Mouse (Mus musculus): Measurements from ENCODE around the gene Dhh. TPM values are rescaled to one million over a fixed set of nuclear protein-coding genes. Genes with fewer than 3 reads are reported as not detected.
"Not testable (repeated sequence)": the region's sequence is repeated elsewhere in the genome, so short reads cannot be mapped to it uniquely, and the experiment has no call there.

Gene Dhh
- polyA plus RNA-seq, 1 experiment from 2014 or later, result 1.7 TPM

DNA sequence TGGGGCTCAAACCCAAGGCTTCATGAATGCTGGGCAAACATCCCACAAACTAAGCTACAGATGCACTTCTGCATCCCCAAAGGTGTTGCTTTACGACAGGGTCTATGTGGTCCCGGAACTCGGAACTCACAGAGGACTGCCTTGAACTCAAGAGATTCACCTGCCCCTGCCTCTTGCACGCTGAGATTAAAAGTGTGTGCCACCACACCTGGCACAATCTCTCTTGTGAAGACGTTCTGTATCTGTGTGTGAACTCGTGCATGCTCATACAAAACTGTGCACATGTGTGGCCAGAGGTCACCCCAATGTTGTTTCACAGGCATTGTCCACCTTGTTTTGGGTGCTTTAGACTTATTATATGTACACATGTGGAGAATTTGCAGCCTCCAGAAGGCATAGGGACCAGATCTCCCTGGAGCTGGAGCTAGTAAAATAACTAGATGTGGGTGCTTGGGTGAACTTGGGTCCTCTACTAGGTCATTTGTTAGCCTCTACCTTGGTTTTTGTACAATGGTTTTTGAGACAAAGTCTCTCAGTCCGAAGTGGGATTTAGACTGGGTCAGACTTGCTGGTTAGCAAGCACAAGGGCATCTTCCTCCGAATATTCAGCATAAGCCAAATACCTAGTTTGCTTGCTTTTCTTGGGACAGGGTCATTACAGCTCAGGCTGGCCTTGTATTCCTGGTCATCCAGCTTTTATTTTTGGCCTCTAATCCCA, 31.8 kb upstream of the Dhh start:
- no peak overlapping the region for H3K27ac ChIP-seq (replicated peaks)
- no peak for ATAC-seq (ENCODE audit: insufficient number of reproducible peaks, low FRiP score, low TSS enrichment, low read depth)
- peaks cover 14% of the 10 kb centered on the region; the same call in 1 of the 2 replicates for H3K36me3 ChIP-seq
- H3K27me3 ChIP-seq, result no peaks in the 10 kb centered on the region
- 45% methylated on average over 8 of the region's 8 CpGs for WGBS
- H3K9me3 ChIP-seq (replicated peaks), result no peaks in the 10 kb centered on the region
- peaks cover 19% of the 10 kb centered on the region for H3K4me1 ChIP-seq
- no peak overlapping the region for H3K4me2 ChIP-seq (replicated peaks)
- H3K9ac ChIP-seq, result no peak overlapping the region
- H3K4me3 ChIP-seq (replicated peaks), result no peak overlapping the region

GRCm38 (mm10) chr15:98928598-98929240, 30.4 kb upstream of the Dhh start:
- 9% methylated on average over 13 of the region's 13 CpGs for WGBS
- H3K4me3 ChIP-seq (replicated peaks), result no peak overlapping the region
- H3K27me3 ChIP-seq, result no peaks in the 10 kb centered on the region
- no peak overlapping the region for H3K4me2 ChIP-seq (replicated peaks)
- no peaks in the 10 kb centered on the region for H3K9me3 ChIP-seq (replicated peaks)
- peak overlapping the region; percentile 55; the same call in 1 of the 2 replicates for H3K27ac ChIP-seq (replicated peaks)
- ATAC-seq (ENCODE audit: insufficient number of reproducible peaks, low FRiP score, low TSS enrichment, low read depth), result no peak
- H3K4me1 ChIP-seq, result peaks cover 18% of the 10 kb centered on the region
- H3K9ac ChIP-seq, result no peak overlapping the region
- peaks cover 14% of the 10 kb centered on the region; the same call in 1 of the 2 replicates for H3K36me3 ChIP-seq

DNA sequence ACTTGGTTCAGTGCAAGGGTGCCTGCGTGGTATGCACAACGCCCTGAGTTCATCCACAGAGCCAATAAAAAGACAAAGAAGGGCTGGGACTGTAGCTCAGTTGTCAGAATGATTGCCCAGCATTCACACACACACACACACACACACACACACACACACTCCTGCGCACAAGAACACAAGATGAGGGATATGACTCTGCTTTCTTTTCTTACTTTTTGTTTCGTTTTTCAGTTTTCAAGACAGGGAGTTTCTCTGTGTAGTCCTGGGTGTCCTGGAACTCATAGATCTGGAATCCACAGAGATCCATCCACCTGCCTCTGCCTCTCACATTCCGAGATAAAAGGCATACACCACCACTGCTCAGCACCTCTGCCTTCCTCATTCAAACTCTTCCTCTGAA, 29.2 kb upstream of the Dhh start:
- H3K36me3 ChIP-seq, result peaks cover 14% of the 10 kb centered on the region; the same call in 1 of the 2 replicates
- H3K27me3 ChIP-seq, result no peaks in the 10 kb centered on the region
- H3K4me1 ChIP-seq, result peaks cover 13% of the 10 kb centered on the region
- H3K4me2 ChIP-seq (replicated peaks), result no peak overlapping the region
- 77% methylated on average over 5 of the region's 5 CpGs for WGBS
- H3K9me3 ChIP-seq (replicated peaks), result no peaks in the 10 kb centered on the region
- no peak overlapping the region for H3K27ac ChIP-seq (replicated peaks)
- ATAC-seq (ENCODE audit: insufficient number of reproducible peaks, low FRiP score, low TSS enrichment, low read depth), result no peak
- H3K4me3 ChIP-seq (replicated peaks), result no peak overlapping the region
- H3K9ac ChIP-seq, result no peak overlapping the region

DNA sequence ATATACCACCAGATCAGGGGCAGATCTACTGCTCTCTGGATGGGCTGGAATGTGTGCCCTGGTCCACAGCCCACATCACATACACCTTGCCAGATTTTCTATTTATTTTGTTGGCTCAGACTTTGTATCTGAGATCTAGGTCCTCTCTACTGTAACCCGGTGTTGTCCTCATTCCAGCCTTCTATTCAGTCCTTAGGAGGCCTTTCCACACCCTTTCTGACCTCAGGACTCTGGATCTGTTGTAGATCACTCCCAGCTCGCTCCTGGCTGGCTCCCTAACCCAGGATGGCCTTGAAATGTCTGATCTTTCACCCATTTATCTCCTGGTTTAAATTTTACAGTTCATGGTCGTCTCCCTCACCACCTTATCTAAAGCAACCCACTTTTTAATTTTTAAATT, 26.3 kb upstream of the Dhh start:
- H3K36me3 ChIP-seq, result no peaks in the 10 kb centered on the region
- no peak overlapping the region for H3K9ac ChIP-seq
- no peaks in the 10 kb centered on the region for H3K27me3 ChIP-seq
- WGBS, result 86% methylated on average over 3 of the region's 3 CpGs
- no peak overlapping the region for H3K27ac ChIP-seq (replicated peaks)
- H3K4me3 ChIP-seq (replicated peaks), result no peak overlapping the region
- ATAC-seq (ENCODE audit: insufficient number of reproducible peaks, low FRiP score, low TSS enrichment, low read depth), result no peak
- no peaks in the 10 kb centered on the region for H3K9me3 ChIP-seq (replicated peaks)
- H3K4me1 ChIP-seq, result peaks cover 9% of the 10 kb centered on the region
- no peak overlapping the region for H3K4me2 ChIP-seq (replicated peaks)

DNA sequence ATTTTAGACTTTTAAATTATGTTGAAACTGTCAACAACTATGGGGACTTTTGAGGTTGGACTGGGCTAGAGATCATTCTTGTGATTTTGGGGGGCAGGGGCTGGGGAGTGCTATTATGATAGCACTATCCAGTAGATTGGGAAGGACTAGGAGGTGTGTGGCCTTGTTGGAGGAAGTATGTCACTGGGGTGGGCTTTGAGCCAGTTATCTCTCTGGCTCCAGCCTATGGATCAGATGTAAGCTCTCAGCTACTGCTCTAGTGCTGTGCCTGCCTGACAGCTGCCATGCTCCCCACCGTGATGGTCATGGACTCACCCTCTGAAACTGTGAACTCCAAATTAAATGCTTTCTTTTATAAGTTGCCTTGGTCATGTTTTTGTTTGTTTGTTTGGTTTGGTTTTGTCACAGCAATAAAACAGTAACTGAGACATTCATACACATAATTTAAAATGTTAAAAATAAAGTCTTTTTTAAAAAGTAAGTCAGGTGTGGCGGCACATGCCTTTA, 24.7 kb upstream of the Dhh start:
- Histone ChIP-seq H3K9me3 (replicated peaks) (no peaks in the 10 kb centered on the region), H3K27me3 (no peaks in the 10 kb centered on the region), H3K4me3 (replicated peaks) (no peak overlapping the region), H3K4me1 (peaks cover 7% of the 10 kb centered on the region; the same call in 1 of the 2 replicates), H3K36me3 (no peaks in the 10 kb centered on the region), H3K27ac (replicated peaks) (no peak overlapping the region), H3K4me2 (replicated peaks) (no peak overlapping the region), H3K9ac (no peak overlapping the region)
- no peak for ATAC-seq (ENCODE audit: insufficient number of reproducible peaks, low FRiP score, low TSS enrichment, low read depth)
- WGBS, result 87% methylated on average over 2 of the region's 2 CpGs

- WGBS, result 54% methylated on average over 3 of the region's 3 CpGs
- no peaks in the 10 kb centered on the region for H3K27me3 ChIP-seq
These were observed 24.2 kb upstream of the Dhh start for GRCm38 (mm10) chr15:98922581-98922980.

GRCm38 (mm10) chr15:98921510-98921909, 23.2 kb upstream of the Dhh start:
- no peak for ATAC-seq (ENCODE audit: insufficient number of reproducible peaks, low FRiP score, low TSS enrichment, low read depth)
- 67% methylated on average over 5 of the region's 5 CpGs for WGBS
- H3K27ac ChIP-seq (replicated peaks), result no peak overlapping the region
- H3K9ac ChIP-seq, result no peak overlapping the region
- H3K4me3 ChIP-seq (replicated peaks), result no peak overlapping the region
- no peak overlapping the region for H3K4me2 ChIP-seq (replicated peaks)
- no peaks in the 10 kb centered on the region for H3K27me3 ChIP-seq
- no peaks in the 10 kb centered on the region for H3K36me3 ChIP-seq
- no peaks in the 10 kb centered on the region for H3K9me3 ChIP-seq (replicated peaks)
- H3K4me1 ChIP-seq, result peaks cover 13% of the 10 kb centered on the region

More at GRCm38 (mm10) chr15:98922581-98922980, 24.2 kb upstream of the Dhh start:
- H3K9me3 ChIP-seq (replicated peaks), result no peaks in the 10 kb centered on the region
- no peak for ATAC-seq (ENCODE audit: insufficient number of reproducible peaks, low FRiP score, low TSS enrichment, low read depth)
- no peak overlapping the region for H3K9ac ChIP-seq
- no peak overlapping the region for H3K27ac ChIP-seq (replicated peaks)
- no peaks in the 10 kb centered on the region for H3K36me3 ChIP-seq
- H3K4me2 ChIP-seq (replicated peaks), result no peak overlapping the region
- H3K4me1 ChIP-seq, result peaks cover 7% of the 10 kb centered on the region; the same call in 1 of the 2 replicates
- H3K4me3 ChIP-seq (replicated peaks), result no peak overlapping the region

DNA sequence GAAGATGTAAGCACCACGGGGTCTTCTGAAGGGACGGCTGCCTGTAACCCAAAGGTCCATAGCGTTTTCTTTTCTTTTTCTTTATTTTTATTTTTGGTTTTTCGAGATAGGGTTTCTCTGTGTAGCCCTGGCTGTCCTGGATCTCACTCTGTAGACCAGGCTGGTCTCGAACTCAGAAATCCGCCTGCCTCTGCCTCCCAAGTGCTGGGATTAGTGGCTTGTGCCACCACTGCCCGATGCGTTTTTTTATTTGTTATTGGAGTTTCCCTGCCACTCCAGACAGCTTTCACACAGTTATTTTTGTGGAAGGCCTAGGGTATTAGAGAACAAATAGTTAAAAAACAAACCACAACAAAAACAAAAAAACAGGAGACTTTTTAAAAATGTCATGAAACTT, 20.2 kb upstream of the Dhh start:
- H3K36me3 ChIP-seq, result not testable (repeated sequence)

GRCm38 (mm10) chr15:98917538-98918498, 19.5 kb upstream of the Dhh start, which contains the start of gene Lmbr1l:
Gene Lmbr1l (minus strand): TSS chr15:98918231.
- H3K9ac ChIP-seq, result peak within 1 kb of the TSS; percentile 85
- H3K27me3 ChIP-seq, result no peaks in the 10 kb centered on the region
- H3K4me3 ChIP-seq (replicated peaks), result peak within 1 kb of the TSS; percentile 89
- peak within 1 kb of the TSS; percentile 74 for H3K4me2 ChIP-seq (replicated peaks)
- WGBS, result under 1% methylated on average over 81 of the region's 82 CpGs
- no peaks in the 10 kb centered on the region for H3K9me3 ChIP-seq (replicated peaks)
- peaks cover 26% of the 10 kb centered on the region for H3K4me1 ChIP-seq
- H3K36me3 ChIP-seq, result peaks cover 12% of the 10 kb centered on the region
- ATAC-seq (ENCODE audit: insufficient number of reproducible peaks, low FRiP score, low TSS enrichment, low read depth), result peak; percentile 99
- H3K27ac ChIP-seq (replicated peaks), result peak within 1 kb of the TSS; percentile 97

More for the DNA sequence above, 20.2 kb upstream of the Dhh start:
- H3K4me2 ChIP-seq (replicated peaks), result peak overlapping the region; percentile 74
- not testable (repeated sequence) for H3K9me3 ChIP-seq (replicated peaks); ATAC-seq (ENCODE audit: insufficient number of reproducible peaks, low FRiP score, low TSS enrichment, low read depth); H3K27me3 ChIP-seq
- peak overlapping the region; percentile 89 for H3K4me3 ChIP-seq (replicated peaks)
- peak overlapping the region; percentile 86 for H3K27ac ChIP-seq (replicated peaks)
- peak overlapping the region; percentile 39 for H3K9ac ChIP-seq
- peaks cover 26% of the 10 kb centered on the region for H3K4me1 ChIP-seq
- WGBS, result 25% methylated on average over 8 of the region's 8 CpGs

GRCm38 (mm10) chr15:98917091-98917490, 18.8 kb upstream of the Dhh start:
- peak overlapping the region; percentile 89 for H3K4me3 ChIP-seq (replicated peaks)
- WGBS, result under 1% methylated on average over 14 of the region's 14 CpGs
- peaks cover 19% of the 10 kb centered on the region for H3K36me3 ChIP-seq
- H3K27me3 ChIP-seq, result no peaks in the 10 kb centered on the region
- peak overlapping the region; percentile 74 for H3K4me2 ChIP-seq (replicated peaks)
- no peak for ATAC-seq (ENCODE audit: insufficient number of reproducible peaks, low FRiP score, low TSS enrichment, low read depth)
- H3K4me1 ChIP-seq, result peaks cover 26% of the 10 kb centered on the region
- H3K27ac ChIP-seq (replicated peaks), result peak overlapping the region; percentile 97
- H3K9me3 ChIP-seq (replicated peaks), result no peaks in the 10 kb centered on the region
- peak overlapping the region; percentile 85 for H3K9ac ChIP-seq
